Mouse (Mus musculus) ES-E14 (cell line): Measurements from ENCODE around the gene Dhh.

Experiments used
- CHD2 ChIP-seq: IDR thresholded peaks from 2 replicates; pipeline ENCODE4 v1.6.1; 2014; ENCODE audit warnings: mild to moderate bottlenecking, low read depth, low read length, inconsistent platforms
- ZC3H11A ChIP-seq: IDR thresholded peaks from 2 replicates; pipeline ENCODE4 v1.6.1; 2012; ENCODE audit warnings: low read depth, mild to moderate bottlenecking, inconsistent platforms, low read length, borderline replicate concordance
- ZNF384 ChIP-seq: IDR thresholded peaks from 2 replicates; pipeline ENCODE4 v1.6.1; 2012; ENCODE audit warnings: low read depth, low read length, inconsistent platforms

- TF ChIP-seq ZC3H11A, result no peak; the same call in 1 of the 2 replicates
- no peak for TF ChIP-seq CHD2
- TF ChIP-seq ZNF384, result peak; percentile 70; the same call in 1 of the 2 replicates
Measured at GRCm38 (mm10) chr15:98928598-98929240, 30.4 kb upstream of the Dhh start.
